Mouse (Mus musculus) adrenal gland, postnatal 36 days (tissue): ENCODE data around the gene Dnah11. TPM values are rescaled to one million over a fixed set of nuclear protein-coding genes. Genes with fewer than 3 reads are reported as not detected.

Experiments
- DNase-seq, 2 experiments: peaks; one replicate each; pipeline ENCODE4 v3.0.0; 2021; ENCODE audit warnings: mixed read lengths in 1 of 2
- total RNA-seq, 2 experiments: library from RNA; stranded (reverse); gene quantifications; 2 replicates each; pipeline ENCODE4 v1.2.3; 2021

The Dnah11 gene
- total RNA-seq, 2 experiments from 2014 or later, result 0.03 to 0.07 TPM

DNA sequence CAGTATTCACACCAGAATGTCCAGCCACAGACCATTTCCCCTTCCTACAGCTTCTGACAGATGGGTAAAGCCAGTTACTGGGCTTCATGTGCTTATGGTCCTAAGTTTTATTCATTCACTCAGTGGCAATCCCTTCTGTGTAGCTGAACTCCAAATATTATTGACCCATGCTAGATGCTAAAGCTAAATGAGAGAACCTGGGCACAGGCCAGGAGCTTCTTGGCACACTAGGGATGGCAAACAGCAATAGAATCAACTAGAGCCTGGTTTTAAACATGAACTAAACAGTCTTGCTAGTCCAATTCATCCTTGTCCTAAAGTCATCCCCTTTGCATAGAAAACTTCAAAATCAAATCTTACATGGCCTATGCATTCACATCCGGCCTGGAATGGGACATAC lies 113.6 kb downstream of the Dnah11 start:
- no peak for DNase-seq

DNA sequence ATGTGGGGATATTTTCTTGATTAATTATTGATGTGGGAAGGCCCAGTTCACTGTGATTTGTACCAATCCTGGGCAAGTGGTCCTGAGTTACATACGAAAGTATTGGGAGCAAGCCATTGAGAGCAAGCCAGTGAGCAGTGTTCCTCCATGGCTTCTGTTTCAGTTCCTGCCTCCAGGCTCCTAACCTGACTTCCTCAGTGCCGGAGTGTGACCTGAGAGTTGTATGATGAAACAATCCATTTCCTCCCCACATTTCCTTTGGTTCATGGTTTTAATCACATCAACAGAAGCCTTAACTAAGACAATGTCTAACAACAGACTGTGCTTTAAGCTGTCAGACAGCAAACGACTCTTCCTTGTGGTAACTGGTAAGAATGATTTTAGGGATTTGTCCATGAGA lies 114.0 kb downstream of the Dnah11 start:
- no peak for DNase-seq

DNA sequence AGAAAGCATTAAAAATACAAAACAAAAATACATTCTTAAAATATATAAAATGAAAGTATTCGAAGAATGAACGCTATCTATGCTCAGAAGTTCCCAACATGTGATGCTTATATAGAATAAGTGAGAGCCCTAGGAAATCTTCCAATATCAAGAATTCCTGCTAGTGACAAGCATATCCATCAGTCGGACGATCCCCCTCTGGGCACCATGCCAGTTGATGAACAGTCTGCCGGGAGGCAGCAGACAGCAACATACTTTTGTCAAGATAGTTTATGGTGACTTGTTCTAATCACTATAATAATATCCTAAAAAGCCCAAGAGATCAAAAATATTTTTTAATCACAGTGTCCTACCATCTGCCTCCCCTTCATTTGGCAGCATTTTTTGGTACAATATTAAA lies 114.7 kb downstream of the Dnah11 start:
- peak; percentile 5 to 8 for DNase-seq

DNA sequence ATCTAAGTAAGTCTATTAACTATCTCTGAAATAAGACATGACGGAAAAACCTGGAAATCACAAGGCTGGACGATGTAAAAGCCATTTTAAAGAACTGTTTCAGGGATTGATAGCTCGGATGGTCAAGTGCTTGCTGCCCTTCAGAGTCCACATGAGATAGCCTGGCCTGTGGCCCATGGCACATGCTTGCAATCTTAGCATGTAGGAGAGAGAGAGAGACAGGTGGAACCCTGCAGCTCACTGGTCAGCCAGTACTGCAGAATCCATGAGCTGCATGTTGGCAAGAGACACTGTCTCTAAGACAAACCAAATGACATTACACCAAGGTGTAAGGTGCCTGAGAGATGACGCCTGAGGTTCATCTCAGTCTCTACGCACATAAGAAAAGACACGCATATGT lies 118.4 kb downstream of the Dnah11 start:
- no peak for DNase-seq

DNA sequence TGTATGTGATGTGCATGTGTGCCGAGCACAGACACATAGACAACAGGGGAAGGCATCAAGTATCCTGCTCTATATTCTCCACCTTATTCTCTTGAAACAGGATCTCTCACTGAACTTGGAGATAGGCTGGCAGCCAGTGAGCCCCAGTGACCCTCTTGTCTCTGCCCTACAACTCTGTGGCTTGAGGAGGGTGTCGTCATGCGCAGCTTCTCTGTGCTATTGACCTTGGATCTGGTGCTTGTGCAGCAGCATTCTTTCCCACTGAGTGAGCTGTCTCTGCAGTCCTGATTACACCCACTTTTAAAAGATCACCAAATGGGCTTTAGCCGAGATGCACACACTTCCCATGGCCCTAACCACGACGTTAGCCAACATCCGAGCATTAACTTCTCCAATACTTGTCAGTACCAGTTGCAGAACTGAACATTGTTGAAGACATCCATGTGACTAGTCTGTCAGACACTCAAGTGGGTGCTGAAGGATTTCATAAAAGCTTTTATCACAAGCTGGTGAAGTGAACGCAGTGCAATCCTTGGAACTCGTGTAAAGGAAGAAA lies 120.3 kb downstream of the Dnah11 start:
- DNase-seq, result no peak

DNA sequence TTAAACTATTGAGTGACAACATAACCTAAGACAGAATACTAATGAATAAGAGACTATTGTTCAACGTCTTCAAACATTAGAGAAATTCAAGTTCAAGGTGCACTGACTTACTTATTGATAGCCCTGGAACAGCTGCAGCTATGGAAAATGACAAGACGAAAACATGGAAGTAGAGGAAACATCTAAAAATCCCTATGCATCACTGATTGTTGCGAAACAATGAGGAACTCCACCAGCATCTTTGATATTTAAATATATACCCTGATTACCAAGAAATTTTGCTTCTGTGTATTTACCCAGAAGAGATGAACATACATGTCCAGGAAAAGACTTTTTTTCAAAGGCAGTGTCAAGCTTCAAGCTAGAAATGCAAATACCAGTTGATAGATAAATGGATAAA lies 122.0 kb downstream of the Dnah11 start:
- no peak for DNase-seq

DNA sequence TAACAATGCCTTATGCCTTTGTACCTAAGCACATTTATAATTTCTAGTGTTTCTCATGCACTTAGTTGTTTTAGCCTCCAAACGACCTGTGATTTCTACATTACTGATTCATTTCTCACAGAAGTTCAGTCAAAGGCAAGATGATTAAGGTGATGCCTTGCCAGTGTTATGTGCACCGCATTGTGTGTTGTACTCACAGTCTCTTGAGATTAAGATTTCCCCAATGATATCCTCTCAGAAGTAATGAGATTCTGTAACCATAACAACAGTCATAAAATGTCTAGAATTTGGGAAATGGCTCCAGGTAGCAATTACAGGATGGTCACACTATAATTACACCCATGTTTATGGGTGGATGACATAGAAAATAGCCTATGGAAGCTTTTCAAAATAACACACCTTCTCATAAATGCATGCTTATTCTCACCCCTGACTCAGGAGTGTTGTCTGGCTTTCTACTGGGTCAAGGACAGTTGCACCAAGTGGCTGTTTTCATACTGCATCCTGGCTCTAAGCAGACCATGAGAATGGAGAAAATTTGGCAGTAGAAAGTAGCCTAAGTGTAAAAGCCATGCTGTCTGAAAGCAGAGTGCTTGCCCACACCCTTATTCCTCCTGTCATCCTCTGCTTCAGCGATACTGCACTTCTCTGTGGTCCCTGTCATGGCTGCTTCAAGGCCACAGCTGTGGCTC lies 126.5 kb downstream of the Dnah11 start:
- DNase-seq, result no peak

DNA sequence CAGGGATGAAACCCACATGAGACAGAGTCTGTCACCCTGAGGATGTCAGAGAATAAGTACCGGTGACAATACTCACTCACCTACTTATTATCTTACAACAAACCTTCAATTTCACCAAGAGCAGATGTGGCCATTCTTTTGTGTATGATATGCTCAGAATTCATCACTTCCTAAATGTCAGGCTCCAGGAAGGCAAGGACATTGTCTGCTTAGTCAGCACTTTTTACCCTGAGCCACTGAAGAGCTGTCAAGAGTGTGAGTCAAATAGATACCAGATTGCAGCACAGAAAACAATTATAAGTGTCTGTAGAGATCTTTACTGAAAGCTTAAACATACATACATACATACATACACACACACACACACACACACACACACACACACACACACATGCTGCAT lies 127.2 kb downstream of the Dnah11 start:
- no peak for DNase-seq

DNA sequence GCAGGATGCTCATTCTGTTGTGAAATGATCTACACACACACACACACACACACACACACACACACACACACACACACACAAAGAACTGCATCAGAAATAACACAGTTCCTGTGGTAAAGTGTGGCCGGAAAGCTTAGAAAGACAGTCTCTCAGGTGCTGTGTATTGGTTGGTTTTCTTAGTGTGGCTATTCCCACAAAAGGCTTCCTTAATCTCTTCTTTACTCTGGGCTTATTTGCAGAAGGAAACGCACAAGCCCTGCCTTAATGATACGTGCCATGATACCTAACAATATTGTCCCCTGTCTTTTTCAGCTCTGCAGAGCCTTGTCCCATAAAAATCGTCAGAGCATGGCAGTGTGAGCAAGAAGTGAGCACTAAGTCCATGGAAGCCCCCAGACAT lies 130.1 kb downstream of the Dnah11 start:
- no peak for DNase-seq

DNA sequence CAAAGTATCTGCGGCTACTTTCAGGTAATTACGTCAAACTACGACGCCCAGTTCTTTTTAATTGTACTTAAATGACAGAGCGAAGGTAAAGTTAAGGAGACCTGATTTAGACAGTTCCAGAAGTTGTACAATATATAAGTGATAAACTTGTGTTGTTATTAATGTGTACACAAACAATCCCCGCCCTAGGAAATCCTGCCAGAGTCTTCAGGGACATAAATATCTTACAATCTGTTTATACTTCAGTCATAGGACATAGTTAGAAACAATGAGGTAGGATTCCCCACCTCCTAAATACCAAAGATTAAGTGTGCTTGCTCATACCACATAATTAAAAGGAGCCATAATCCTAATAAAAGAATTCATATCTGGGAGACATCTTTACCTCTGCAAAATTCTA lies 136.5 kb downstream of the Dnah11 start:
- no peak for DNase-seq

DNA sequence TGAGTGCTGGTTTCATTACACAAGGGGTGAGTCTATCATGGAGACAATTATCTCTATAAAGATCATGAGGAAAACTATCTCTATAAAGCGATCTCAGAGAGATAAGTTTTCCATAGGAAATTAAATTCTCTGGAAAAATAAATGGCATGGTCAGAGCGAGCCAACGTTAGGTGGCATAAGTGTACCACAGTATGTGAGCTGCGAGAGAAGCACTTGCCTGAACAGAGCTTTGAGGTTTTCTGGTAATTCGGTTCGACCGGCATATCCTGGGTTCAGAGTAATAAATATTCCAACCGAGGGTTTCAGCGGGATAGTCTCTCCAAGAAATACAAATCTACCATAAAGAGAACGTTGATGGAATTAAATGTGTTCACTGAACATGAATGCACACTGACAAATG lies 142.0 kb downstream of the Dnah11 start:
- DNase-seq, result no peak

DNA sequence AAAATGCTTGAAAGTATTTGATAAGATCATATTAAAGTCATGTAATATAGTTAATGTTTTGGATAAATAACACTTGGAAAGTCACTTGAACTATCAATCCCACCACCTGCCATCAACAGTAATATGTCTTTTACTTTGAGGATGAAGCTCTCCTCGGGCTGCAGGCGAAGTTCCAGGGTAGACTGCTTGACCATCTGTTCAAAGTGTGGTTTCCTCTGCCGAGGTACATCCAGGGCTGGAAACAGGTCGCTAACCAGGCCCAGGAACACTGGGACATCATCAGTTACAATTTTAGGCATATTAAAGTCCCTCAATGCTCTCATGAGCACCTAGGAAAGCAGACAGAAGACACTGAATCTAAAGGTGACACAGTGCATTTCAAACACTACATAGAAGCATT lies 153.5 kb downstream of the Dnah11 start:
- no peak for DNase-seq

DNA sequence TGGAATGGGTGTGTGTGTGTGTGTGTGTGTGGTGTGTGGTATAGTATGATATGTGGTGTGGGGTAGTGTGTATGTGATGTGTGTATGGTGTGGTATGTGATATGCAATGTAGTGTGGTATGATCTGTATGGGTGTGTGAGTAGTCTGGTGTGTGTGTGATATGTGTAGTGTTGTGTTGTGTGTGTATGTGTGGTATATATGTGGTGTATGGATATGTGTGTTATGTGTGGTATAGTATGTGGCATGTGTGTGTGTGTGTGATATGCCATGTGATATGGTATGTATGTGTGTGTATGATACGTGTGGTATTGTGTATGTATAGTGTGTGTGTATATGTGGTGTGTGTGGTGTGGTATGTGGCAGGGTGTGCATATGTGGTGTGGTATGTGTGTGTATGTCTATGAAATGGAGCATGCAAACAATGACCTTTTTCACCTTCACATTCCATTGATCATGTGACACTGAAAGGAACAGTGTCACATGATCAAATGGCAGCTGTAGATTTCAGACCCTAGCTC lies 155.7 kb downstream of the Dnah11 start:
- DNase-seq, result no peak

DNA sequence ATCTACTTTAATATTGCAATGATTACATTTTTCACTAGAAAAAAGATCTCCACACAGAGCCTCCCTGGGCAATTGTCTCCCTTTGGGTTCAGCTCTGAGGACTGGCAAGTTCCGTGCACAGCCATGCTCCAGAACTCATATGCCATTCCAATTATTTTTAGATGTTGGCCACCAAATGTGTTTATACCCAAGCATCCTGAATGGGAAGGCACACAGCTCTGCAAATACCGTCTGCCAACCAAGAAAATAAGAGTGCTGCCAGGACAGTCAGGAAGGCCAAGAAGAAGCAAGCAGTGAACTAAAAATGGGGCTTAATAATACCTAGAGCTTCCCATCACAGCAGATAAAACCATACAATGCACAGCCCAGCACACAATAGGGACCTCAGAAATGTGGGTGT lies 156.6 kb downstream of the Dnah11 start:
- no peak for DNase-seq

DNA sequence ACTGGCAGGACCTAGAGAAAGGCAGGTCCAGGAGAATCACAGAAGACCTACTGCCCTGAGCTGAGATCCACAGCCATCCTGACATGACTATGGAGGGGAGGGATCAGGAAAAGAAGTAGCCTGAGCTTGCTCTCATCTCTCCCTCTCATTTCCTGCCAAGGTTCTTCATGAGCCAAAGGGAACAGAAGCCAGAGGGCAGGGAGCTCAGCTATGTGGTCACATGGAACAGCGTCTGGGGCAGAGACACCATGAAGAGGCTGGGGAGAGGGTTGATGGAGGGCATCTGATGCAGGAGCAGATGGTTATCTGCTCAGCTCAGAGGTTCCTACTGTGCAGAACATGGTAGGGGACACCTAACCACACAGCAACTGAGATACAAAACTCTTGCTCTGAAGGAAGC lies 163.9 kb downstream of the Dnah11 start:
- no peak for DNase-seq

DNA sequence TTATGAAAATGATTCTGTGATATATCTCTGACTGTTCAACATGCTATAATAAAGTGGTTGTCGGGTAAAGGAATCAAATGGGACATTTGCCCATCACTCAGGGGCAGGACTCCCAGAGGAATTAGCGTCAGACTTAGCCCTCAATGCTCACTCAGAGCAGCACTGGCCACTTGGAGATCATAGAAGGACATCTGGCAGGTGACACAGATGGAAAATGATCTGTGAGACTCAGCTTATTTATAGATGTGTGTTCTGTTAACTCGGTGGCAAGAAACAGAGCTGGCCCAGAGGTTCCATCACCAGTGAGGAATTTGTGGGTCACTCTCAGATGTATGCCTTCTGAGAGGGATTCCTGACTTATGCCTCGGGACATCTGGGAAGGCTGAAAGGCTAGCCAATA lies 173.1 kb downstream of the Dnah11 start:
- no peak for DNase-seq

DNA sequence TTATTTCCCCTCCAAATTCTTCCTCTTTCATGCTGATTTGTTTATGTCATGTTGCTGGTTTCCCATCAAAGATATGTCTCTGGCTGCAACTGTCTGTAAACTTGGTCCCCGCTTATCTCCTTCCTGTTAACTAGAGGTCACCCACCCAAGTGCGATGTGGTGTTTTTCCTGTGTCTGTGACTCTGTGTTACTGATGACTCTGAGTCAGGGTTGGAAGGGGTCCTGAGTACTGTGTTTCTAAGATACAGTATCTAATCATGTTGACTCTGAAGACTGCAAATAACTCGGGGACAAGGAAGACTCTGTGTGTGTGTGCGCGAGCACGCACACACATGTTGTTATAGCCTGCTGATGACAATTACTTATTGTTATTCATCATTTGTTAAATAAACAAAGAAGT lies 179.9 kb downstream of the Dnah11 start:
- no peak for DNase-seq

DNA sequence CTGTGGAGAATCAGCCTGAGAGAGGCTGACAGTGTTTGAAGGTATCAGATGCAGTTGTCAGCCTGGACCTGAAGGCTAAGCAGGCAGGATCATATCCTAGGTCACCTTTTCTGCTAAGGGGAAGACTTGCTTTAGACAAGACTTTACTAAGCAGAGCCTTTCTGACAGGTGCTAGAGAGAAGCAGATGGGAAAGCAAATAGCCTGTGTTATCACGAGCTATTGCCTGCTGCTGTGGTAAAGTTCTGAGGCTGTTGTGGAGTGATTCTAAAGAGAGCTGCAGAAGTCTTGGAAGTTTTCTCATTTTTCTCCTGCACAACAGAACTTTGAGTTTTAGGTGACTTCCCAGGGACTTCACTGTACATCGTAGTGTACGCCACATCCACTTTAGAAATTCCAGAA lies 185.0 kb downstream of the Dnah11 start:
- DNase-seq, result no peak

DNA sequence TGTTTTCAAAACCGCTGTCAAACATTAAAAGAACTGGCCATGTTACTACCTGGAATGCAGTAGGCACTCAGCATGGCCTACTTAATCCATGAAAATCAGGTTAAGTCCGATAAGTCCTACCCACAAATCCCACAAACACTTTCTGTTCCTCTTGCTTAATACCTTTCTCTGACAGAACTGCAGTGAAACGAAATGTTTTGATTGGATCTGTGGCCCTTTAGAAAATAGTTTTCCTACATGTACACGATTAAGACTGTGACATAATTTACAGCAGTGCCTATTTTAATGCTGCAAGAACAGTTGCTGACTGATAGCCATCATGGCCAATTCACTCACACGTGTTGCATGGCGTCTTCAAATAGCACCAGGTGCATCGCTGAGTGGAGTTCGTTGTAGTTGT lies 186.9 kb downstream of the Dnah11 start:
- DNase-seq, result no peak

DNA sequence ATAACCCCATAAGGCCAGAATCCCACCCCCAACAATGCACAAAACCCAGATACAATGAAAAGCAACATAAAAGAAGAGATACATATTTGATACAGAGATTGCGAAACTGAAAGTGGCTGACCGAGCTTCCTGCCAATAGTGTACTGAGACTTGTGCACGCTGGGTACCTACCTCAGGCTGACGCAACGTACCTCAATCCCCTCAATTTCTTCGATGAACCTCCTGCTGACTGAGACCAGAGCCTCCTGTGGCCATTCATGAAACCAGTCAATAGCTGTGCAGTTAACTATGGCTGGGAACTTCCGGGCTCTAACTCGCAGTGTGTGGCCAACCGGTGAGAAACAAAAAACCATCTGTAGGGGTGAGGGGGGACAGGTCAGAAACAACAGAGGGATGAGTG lies 203.9 kb downstream of the Dnah11 start:
- no peak for DNase-seq

DNA sequence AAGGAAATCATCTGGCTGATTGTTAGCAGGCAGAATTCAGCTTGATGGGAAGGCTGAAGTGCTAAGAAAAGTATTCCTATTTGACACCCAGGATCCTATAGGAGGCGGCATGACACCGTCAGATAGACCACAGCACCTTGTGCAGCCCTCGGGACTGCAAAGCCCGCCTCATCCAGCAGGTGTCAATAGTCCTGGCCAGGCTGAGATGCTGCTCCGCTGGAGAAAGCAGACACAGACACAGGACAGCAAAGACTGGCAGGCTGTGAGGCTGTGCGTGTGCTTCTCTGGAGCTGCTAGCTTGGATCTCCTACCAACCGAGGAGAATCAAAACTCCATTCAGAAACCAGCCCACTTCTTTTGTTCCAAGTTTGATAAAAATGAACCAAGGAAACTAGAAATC lies 205.3 kb downstream of the Dnah11 start:
- peak; percentile 66 to 69 for DNase-seq

DNA sequence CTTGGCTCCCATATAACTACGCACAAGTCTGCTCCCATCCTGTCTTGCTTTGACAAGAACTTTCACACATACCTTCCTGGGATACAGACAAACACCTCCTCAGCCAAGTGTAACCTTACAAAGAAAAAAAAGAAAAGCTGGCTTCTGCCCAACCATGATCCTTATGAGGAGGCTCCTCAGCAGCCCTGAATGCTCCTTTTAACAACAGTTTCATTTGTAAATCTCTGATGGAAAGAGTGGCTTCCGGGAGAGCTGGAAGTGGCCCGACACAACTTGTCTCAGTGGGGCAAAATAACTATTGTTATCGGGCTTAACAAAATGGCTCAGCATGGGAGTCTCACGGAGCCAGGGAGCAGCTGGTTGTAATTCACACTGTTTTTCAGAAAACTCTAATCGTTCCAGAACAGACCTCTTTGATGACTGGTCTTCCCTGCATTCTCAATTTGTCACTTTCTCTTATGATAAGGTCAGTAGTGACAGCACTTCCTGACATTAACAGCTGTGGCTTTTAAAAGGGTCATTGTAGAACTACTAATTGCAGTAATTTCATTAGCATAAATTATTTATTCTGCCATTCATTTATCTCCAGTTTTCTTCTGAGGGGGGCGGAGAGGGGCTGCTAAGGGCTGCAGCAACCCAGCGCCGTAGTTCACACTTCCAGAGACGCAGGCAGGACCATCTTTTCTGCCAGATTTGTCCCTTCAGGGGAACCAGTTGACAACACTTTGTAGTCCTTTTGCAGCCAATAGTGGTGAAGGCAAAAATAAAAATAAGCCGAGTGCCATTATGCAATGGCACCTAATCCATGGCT lies 209.6 kb downstream of the Dnah11 start:
- DNase-seq, result no peak

DNA sequence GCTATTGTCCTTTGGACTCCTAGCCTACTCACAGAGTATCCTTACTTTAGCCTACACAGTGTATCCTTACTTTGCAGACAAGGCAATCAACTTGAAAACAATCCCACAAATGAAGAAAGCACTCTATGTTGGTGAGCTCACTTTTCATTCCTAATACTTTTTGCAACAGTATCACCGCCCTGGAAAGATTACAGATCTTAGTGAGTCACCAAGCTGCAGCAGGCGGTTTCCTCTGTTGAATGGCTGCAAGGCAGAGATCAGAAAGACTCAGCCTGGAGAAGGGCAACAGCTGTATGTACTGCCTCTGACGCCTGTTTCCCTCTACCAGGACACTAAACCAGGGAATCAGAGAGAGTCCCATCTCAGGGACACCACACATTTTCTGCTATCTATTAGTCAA lies 218.5 kb downstream of the Dnah11 start:
- DNase-seq, result peak; percentile 7 to 22
